ENCODE assay signal across 10 mouse cellular contexts in genomic region chr5:133821273-133821672, GRCm38 (mm10).
DNase-seq lines count a peak whose midpoint lies in the region; ATAC-seq lines count a peak whose summit lies in the region.
"Had no signal": no experiment of that assay in that cellular context is flagged by ENCODE, and none has a peak within 500 bp of the region (broad histone marks: within the 10 kb centered on the region; RNA-seq: fewer than 3 reads in every experiment).

No protein-coding gene starts in this region.

- H3K27me3 ChIP-seq in forebrain, embryonic 16.5 days (replicated peaks; ENCODE audit: control insufficient read depth, insufficient read depth, low read length): no peaks in the 10 kb centered on the region
- H3K27me3 ChIP-seq in limb, embryonic 13.5 days: no peaks in the 10 kb centered on the region

- no peak overlapping the region for H3K4me3 ChIP-seq in forebrain, embryonic 16.5 days (replicated peaks; ENCODE audit: low read length)
- H3K4me3 ChIP-seq in limb, embryonic 13.5 days: no peak overlapping the region

- DNase-seq in brain, adult 2 months (ENCODE audit: low read depth, low spot score): peak; percentile 66
- peak; percentile 65 for DNase-seq in cerebellum, postnatal 10 days
- DNase-seq in urinary bladder, postnatal 10 days (ENCODE audit: low spot score): no peak
- DNase-seq in testis, postnatal 14 days (ENCODE audit: low spot score): no peak
- DNase-seq in lung, postnatal 14 days: no peak
- DNase-seq: kidney, adult 8-10 months; thymus, adult 18-20 months had no signal

- WGBS in forebrain, embryonic 16.5 days: 7% methylated on average over 3 of the region's 3 CpGs
- 22% methylated on average over 3 of the region's 3 CpGs for WGBS in limb, embryonic 13.5 days

- H3K9ac ChIP-seq in forebrain, embryonic 16.5 days (replicated peaks; ENCODE audit: low read depth, low read length): no peak overlapping the region
- no peak overlapping the region for H3K9ac ChIP-seq in limb, embryonic 13.5 days

- H3K9me3 ChIP-seq in forebrain, embryonic 16.5 days (ENCODE audit: control insufficient read depth, low read length): no peaks in the 10 kb centered on the region
- H3K9me3 ChIP-seq in limb, embryonic 13.5 days: no peaks in the 10 kb centered on the region

- no peak overlapping the region for H3K4me2 ChIP-seq in forebrain, embryonic 16.5 days (ENCODE audit: low read length)
- H3K4me2 ChIP-seq in limb, embryonic 13.5 days (replicated peaks): 0 out of 2 replicates have a peak overlapping the region, but pooled peaks have one; percentile 7

- no peaks in the 10 kb centered on the region for H3K36me3 ChIP-seq in forebrain, embryonic 16.5 days (ENCODE audit: control insufficient read depth, insufficient read depth)
- H3K36me3 ChIP-seq in limb, embryonic 13.5 days: no peaks in the 10 kb centered on the region

- ATAC-seq in forebrain, embryonic 16.5 days: peak; percentile 92
- peak; percentile 81 for ATAC-seq in limb, embryonic 13.5 days (ENCODE audit: low FRiP score, low read depth)
- ATAC-seq: lung, postnatal 0 days had no signal

- H3K27ac ChIP-seq in forebrain, embryonic 16.5 days (ENCODE audit: low read length): peak overlapping the region; percentile 73
- peak overlapping the region; percentile 69; the same call in 1 of the 2 replicates for H3K27ac ChIP-seq in limb, embryonic 13.5 days

- peaks cover 25% of the 10 kb centered on the region for H3K4me1 ChIP-seq in forebrain, embryonic 16.5 days (replicated peaks; ENCODE audit: control insufficient read depth, insufficient read depth, low read length)
- H3K4me1 ChIP-seq in limb, embryonic 13.5 days: peaks cover 19% of the 10 kb centered on the region

Comparison
In these comparisons a context has a peak if more than half of its experiments do, and no peak if none do; other contexts are left out.
1. DNase-seq: peak in brain, adult 2 months (single experiment) and cerebellum, postnatal 10 days (2 of 2); none in urinary bladder, postnatal 10 days (single experiment), testis, postnatal 14 days (single experiment) and lung, postnatal 14 days (single experiment).